Mouse (Mus musculus) R1 (cell line): ENCODE measurements around the gene Sap18.
"Not testable (repeated sequence)": the region's sequence is repeated elsewhere in the genome, so short reads cannot be mapped to it uniquely, and the experiment has no call there.

Experiments used
- DNase-seq: peaks from one replicate; pipeline ENCODE4 v3.0.0-alpha.2; 2018; ENCODE audit warnings: low read depth, low spot score

The Sap18 gene

DNA sequence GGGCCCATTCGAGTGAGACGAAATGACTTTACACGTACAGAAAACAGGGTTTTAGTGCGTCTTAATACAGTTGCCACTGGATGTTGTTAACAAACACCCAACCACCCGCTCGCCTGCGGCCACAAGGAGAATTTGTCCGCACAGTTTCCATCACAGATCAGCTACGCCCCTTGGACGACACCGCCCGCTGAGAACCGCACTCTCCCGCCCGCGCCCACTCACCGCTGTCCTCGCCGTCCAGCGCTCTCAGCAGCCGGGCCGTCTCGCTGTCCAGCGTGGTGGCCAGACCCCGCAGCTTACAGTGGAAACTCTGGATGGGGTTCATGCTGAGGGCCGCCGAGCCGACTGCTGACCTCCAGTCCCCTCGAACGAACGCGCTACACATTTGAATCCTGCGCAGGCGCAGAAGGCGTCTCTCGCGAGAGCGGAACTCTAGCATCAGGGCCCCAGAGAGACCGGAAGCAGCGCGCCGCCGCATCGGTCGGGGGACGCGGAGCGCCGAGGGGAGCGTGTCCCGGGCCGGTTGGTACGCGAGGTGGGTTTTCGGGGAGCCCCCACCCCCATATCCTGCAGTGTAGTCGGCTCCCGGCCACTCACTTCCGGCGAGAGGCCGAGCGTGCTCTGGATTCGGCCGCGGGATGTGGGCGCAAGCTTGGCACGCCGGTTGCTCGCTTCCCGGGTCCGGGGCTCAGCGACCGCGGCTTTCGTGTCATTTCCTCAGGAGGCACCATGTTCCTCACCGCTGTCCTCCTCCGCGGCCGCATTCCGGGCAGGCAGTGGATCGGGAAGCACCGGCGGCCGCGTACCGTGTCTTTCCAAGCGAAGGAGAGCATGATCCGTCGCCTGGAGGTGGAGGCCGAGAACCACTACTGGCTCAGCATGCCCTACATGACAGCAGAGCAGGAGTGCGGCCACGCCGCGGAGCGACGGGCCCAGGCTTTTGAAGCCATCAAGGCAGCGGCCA lies 28.1 kb downstream of the Sap18 start, which contains the start of the genes Ska3 and Mrpl57:
Gene Ska3, minus strand, starts transcription at position 398 of the 964 bp plus-strand sequence.
Gene Mrpl57, plus strand, starts transcription at position 447 of the 964 bp plus-strand sequence.
- peak; percentile 96 for DNase-seq

DNA sequence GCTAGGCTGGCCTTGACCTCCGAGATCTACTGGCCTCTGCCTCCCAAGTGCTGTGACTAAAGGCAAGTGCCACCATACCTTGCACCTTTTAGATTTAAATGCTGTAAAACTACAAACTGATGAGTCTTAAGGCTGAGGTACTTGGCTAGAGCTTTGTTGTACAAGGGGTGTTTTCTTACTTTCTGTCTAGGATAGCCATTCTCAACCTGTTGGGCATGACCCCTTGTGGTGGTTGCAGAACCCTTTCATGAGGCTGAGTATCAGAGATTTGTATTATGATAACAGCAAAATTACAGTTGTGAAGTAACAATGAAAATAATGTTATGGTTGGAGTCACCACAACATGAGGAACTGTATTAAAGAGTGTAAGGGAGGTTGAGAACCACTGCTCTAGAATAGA lies 29.3 kb downstream of the Sap18 start:
- DNase-seq = no peak

DNA sequence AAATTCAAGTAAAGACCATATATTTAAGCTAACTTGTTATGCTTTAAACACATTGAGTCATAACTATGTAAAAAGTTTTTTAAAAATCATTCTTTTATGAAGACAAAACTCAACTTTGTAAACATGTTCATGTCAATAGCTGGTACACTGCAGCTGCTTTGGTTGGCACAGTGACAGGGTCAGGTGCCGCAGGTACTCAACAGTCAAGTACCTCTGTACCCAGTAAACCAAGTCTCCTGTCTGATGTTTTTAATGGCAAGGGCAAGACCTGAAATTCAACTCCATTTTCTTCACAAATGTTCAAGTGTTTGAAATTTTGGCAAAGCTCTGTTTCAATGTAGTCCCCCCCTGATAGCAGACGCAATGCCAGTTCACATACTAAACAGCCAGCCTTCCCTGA lies 35.5 kb downstream of the Sap18 start:
- DNase-seq = no peak

DNA sequence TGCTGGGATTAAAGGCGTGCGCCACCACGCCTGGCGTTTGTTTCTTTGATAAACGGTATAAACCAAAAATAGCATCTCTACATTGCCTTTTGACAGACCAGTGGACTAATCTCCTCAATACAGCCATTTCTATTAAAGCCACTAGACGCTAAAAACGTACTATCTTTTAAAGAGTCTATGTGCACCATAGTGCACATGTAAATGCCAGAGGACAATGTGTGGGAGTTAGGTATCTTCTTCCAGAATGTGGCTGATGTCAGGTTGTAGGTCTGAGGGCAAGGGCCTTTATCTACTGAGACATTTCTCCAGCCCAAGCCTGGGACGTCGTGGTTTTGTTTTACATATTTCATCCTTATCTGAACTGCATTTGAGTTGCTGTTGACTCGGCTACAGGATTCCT lies 37.2 kb downstream of the Sap18 start:
- no peak for DNase-seq

DNA sequence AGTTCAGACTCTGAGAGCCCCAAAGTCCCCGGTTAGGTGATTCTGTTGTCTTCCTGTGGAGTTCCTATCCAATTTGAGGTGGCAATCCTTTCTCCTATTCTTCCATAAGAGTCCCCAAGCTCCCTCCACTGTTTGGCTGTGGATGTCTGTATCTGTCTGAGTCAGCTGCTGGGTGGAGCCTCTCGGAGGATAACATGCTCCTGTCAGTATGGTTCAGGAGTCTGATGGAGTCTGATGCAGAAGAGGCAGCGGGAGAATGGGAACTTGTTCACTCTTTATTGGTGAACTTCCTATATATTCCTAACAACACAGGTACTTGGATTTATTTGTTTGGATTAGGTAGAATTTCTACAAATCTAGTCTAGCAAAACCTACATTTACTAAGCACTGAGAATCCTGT lies 46.6 kb downstream of the Sap18 start:
- no peak for DNase-seq

DNA sequence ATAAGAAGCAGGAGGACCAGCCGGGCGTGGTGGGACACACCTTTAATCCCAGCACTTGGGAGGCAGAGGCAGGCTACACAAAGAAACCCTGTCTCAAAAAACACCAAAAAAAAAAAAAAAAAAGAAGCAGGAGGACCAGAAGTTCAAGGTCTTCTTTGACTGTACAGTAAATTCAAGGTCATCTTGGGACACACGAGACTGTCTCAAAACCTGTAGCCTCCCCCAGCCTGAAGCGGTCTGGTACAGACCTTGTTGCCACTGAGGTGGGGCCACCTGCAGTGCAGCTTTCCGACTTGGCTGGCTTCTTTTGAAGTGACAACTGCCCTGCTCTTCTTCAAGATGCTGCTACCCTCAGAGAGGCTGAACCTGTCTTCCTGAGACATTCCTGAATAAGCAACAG lies 50.1 kb downstream of the Sap18 start:
- peak; percentile 97 for DNase-seq

DNA sequence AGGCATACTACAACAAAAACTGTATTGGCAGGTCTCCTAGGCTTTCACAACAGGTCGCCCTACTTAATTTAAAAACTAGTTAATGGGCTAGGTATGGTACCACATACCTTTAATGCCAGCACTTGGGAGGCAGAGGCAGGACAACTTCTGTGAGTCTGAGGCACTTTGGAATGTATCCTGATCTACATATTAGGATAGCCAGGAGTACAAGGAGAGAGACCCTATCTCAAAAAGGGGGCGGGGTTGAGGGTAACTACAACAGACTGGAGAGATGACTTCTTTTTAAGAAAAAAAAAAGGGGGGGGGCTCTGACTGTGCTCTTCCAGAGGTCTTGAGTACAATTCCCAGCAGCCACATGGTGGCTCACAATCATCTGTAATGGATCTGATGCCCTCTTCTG lies 50.7 kb downstream of the Sap18 start:
- DNase-seq = peak; percentile 91

DNA sequence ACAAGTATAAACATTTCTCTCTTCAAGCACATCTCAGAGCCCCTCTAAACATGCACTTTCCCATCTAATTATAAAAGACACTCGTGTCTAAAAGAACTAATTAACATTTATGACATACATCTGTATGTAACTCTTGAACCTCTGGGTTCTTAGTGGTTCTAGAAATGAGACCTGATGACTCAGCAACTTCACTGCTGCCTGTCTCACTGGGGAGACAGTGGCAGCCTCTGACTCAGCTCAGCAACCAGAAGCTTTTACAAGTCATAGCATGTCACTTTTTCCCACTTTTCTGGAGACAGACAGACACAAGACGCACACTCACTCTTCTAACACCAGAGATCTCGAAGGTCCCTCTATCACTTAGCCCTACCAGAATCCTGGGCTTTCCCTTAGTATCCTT lies 52.4 kb downstream of the Sap18 start:
- DNase-seq = peak; percentile 41

DNA sequence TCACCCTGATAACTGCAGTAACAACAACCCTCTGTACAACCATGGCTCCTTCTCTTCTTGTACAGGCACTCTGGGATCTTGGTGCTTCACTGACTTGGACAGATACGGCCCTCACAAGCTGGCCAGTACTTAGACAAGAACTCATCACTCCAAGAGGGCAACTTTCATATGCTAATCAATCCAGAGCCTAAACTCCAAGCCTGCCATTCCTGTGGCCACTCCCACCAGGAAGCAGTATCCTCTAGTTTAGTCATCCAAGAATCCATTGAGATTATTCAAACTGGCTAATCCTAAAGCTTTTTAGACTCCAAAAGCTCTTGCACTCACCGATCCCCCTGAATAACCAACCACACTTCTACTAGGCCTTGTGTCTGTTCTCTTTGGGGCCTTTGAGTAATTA lies 55.0 kb downstream of the Sap18 start:
- peak; percentile 86 for DNase-seq

DNA sequence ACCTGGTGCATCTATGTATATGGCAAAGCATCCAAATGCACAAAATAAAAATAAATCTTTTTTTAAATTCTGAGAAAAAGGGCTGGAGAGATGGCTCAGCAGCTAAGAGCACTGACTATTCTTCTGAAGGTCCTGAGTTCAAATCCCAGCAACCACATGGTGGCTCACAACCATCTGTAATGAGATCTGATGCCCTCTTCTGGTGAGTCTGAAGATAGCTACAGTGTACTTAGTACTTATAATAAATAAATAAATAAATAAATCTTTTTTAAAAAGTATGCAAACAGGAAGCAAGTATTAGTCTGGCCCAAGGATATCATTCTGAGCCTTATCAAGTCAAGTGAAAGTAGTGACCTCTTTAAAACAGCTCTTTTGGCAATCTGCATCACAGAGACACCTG lies 58.1 kb downstream of the Sap18 start:
- not testable (repeated sequence) for DNase-seq
